10 mouse cellular contexts compared by ENCODE assay signal in genomic region chr5:118076721-118077592, GRCm38 (mm10). TPM values are rescaled to one million over a fixed set of nuclear protein-coding genes. Genes with fewer than 3 reads are reported as not detected.
DNase-seq lines count a peak whose midpoint lies in the region; ATAC-seq lines count a peak whose summit lies in the region.
"Had no signal": no experiment of that assay in that cellular context is flagged by ENCODE, and none has a peak within 500 bp of the region (broad histone marks: within the 10 kb centered on the region; RNA-seq: fewer than 3 reads in every experiment).

No protein-coding gene starts in this region.

- H3K9ac ChIP-seq in forebrain, embryonic 13.5 days = no peak overlapping the region
- H3K9ac ChIP-seq in midbrain, embryonic 15.5 days = no peak overlapping the region

- H3K9me3 ChIP-seq in forebrain, embryonic 13.5 days (replicated peaks) = no peaks in the 10 kb centered on the region
- H3K9me3 ChIP-seq in forebrain, embryonic 10.5 days = no peaks in the 10 kb centered on the region
- H3K9me3 ChIP-seq in midbrain, embryonic 15.5 days = no peaks in the 10 kb centered on the region

- H3K27me3 ChIP-seq in forebrain, embryonic 13.5 days = no peaks in the 10 kb centered on the region
- H3K27me3 ChIP-seq in forebrain, embryonic 10.5 days (ENCODE audit: poor library complexity, severe bottlenecking) = no peaks in the 10 kb centered on the region
- H3K27me3 ChIP-seq in midbrain, embryonic 15.5 days (replicated peaks) = no peaks in the 10 kb centered on the region
- H3K27me3 ChIP-seq: Patski had no signal

- peak overlapping the region; percentile 82 for H3K27ac ChIP-seq in forebrain, embryonic 13.5 days
- no peak overlapping the region for H3K27ac ChIP-seq in forebrain, embryonic 10.5 days
- H3K27ac ChIP-seq in midbrain, embryonic 15.5 days = peak overlapping the region; percentile 31

- H3K4me1 ChIP-seq in forebrain, embryonic 13.5 days = peaks cover 95% of the 10 kb centered on the region
- peaks cover 28% of the 10 kb centered on the region for H3K4me1 ChIP-seq in forebrain, embryonic 10.5 days
- peaks cover 68% of the 10 kb centered on the region for H3K4me1 ChIP-seq in midbrain, embryonic 15.5 days

- peaks cover 30% of the 10 kb centered on the region for H3K36me3 ChIP-seq in forebrain, embryonic 13.5 days (ENCODE audit: poor library complexity, severe bottlenecking)
- H3K36me3 ChIP-seq in forebrain, embryonic 10.5 days (replicated peaks) = peaks cover 80% of the 10 kb centered on the region
- H3K36me3 ChIP-seq in midbrain, embryonic 15.5 days (replicated peaks) = 0 out of 2 replicates have a peak, but pooled peaks cover 9% of the 10 kb centered on the region

- DNase-seq in forebrain, embryonic 10.5 days (ENCODE audit: extremely low spot score, low spot score) = no peak
- DNase-seq in left cerebral cortex, postnatal 4 days = peak; percentile 72
- DNase-seq in left cerebral cortex, postnatal 25 days (ENCODE audit: low spot score in 2 of 2) = no peak
- DNase-seq in cerebellum, postnatal 25 days = peak; percentile 69 to 76
- DNase-seq in right cerebral cortex, postnatal 14 days = no peak
- DNase-seq: B cell, adult 2 months had no signal

- no peak overlapping the region for H3K4me3 ChIP-seq in forebrain, embryonic 13.5 days
- no peak overlapping the region for H3K4me3 ChIP-seq in forebrain, embryonic 10.5 days
- H3K4me3 ChIP-seq in midbrain, embryonic 15.5 days = no peak overlapping the region

- no peak overlapping the region for H3K4me2 ChIP-seq in forebrain, embryonic 13.5 days
- no peak overlapping the region for H3K4me2 ChIP-seq in midbrain, embryonic 15.5 days

- intact Hi-C loops in left cerebral cortex, postnatal 4 days (cut with DNase I) = no loop called here
- intact Hi-C loops in left cerebral cortex, postnatal 25 days (cut with DNase I) = no loop called here

- WGBS in forebrain, embryonic 13.5 days = 61% methylated on average over 15 of the region's 15 CpGs
- 91% methylated on average over 15 of the region's 15 CpGs for WGBS in forebrain, embryonic 10.5 days
- WGBS in midbrain, embryonic 15.5 days = 64% methylated on average over 15 of the region's 15 CpGs

- peak; percentile 36 for ATAC-seq in forebrain, embryonic 13.5 days
- no peak for ATAC-seq in midbrain, embryonic 15.5 days (replicated peaks)
- ATAC-seq in erythroid progenitor cell, adult 5-6 weeks (replicated peaks; ENCODE audit: low FRiP score, poor library complexity, severe bottlenecking) = no peak
- ATAC-seq: Patski had no signal

RNA-seq across cellular contexts. Expression of gene Tesc, which starts 49.4 kb away (rescaled TPM):
- polyA plus RNA-seq in forebrain, embryonic 13.5 days (2015; fragmentation: Nextera tagmentation; extraction: Ambion mirVana) = 4.5 and 5.2 TPM in 2 replicates
- 0.52 and 0.92 TPM in 2 replicates for polyA plus RNA-seq in forebrain, embryonic 10.5 days (2016; fragmentation: Nextera tagmentation; extraction: Ambion mirVana)
- total RNA-seq in left cerebral cortex, postnatal 4 days (2021) = 1 to 10 TPM; 3.7 to 5.4 TPM
- 10 to 100 TPM; 90.0 to 94.0 TPM for total RNA-seq in left cerebral cortex, postnatal 25 days (2021)
- 6.5 and 7.9 TPM in 2 replicates for polyA plus RNA-seq in midbrain, embryonic 15.5 days (2015; fragmentation: Nextera tagmentation; extraction: Ambion mirVana)
- total RNA-seq in erythroid progenitor cell, adult 5-6 weeks (2015; ENCODE audit: low replicate concordance) = not detected in 2 replicates
- 0.64 TPM in 1 of 2 replicates, not detected in the other for total RNA-seq in erythroid progenitor cell, adult 5-6 weeks (2017; ENCODE audit: low replicate concordance)

Comparison
In these comparisons a context has a peak if more than half of its experiments do, and no peak if none do; other contexts are left out.
1. DNase-seq: peak in left cerebral cortex, postnatal 4 days (single experiment) and cerebellum, postnatal 25 days (2 of 2); none in forebrain, embryonic 10.5 days (single experiment), left cerebral cortex, postnatal 25 days (0 of 2) and right cerebral cortex, postnatal 14 days (single experiment).
2. RNA of gene Tesc, which starts 49.4 kb away (total RNA-seq): 90.0 to 94.0 TPM in left cerebral cortex, postnatal 25 days; 3.7 to 5.4 TPM in left cerebral cortex, postnatal 4 days and 0.64 TPM in erythroid progenitor cell, adult 5-6 weeks; every median in the first group is over 10 times any median in the second.